Mouse (Mus musculus) embryo, embryonic 10 days (tissue): ENCODE measurements around the gene Glt8d1.

Source experiments
- DNase-seq: peaks from one replicate; pipeline ENCODE4 v3.0.0-alpha.2; 2015; ENCODE audit warnings: low spot score

Glt8d1 gene

GRCm38 (mm10) chr14:31001307-31002205 lies at the start of gene Glt8d1, which contains the start of gene Spcs1:
Gene Glt8d1, plus strand, starts transcription at chr14:31001400.
Gene Spcs1, minus strand, starts transcription at chr14:31001672.
- peak; percentile 86 for DNase-seq

- no peak for DNase-seq
Observed at GRCm38 (mm10) chr14:30958517-30958916, 42.7 kb upstream of the Glt8d1 start.

- no peak for DNase-seq
Observed at GRCm38 (mm10) chr14:30959031-30959430, 42.2 kb upstream of the Glt8d1 start.

DNA sequence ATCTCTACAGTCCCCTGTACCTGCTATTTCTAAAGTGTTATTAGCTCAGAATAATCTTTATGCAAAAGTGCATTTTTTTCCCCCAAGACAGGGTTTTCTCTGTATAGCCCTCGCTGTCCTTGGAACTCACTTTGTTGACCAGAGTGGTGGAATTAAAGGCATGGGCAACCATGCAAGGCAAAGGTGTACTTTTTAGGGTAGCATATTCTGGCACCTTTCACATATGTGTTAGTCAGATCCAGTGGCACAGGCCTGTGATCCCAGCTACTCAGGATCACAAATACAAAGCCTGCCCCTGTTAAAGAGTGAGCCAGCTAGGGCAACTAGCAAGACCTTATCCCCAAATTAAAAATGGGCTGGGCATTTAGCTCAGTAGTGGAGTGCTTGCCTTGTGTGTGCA lies 40.8 kb upstream of the Glt8d1 start:
- no peak for DNase-seq

GRCm38 (mm10) chr14:30974204-30974603 lies 27.0 kb upstream of the Glt8d1 start:
- DNase-seq, result no peak

- no peak for DNase-seq
Observed at GRCm38 (mm10) chr14:30976222-30976621, 25.0 kb upstream of the Glt8d1 start.

DNA sequence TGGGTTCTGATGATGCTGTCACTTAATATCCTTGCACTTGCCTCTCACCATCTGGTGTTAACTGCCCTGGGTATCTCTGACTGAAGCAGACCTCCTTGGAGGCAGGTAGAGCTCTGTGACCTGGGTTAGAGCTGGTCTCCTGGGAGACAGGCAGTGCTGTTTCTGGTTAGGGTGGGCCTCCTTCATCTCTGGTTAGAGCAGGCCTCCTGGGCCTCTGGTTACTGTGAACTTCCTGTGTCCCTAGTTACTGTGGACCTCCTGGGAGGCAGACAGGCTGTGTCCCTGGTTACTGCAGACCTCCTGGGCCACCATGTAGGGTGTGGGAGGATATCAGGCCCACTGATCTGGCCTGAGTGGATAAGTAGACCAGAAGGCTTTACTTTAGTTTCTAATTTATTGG lies 4.8 kb upstream of the Glt8d1 start:
- no peak for DNase-seq

DNA sequence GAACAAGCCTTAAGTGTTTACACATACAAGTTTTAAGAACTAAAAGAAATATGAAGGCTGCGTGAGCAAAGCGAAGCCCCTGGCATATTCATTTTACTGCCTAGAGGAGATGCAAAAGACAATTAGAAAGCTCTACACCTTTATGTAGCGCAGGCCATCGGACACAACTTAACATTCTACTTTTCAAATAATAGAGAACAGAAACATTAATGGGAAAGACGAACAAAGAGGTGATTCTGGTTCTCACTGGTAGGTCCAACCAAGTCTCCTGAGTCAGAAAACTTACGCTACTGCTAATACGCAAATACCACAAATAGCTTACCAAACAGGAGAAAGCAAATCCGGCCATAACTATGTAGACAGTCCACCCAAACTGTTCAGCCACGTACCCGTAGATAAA lies 844 bp upstream of the Glt8d1 start:
- DNase-seq, result no peak

GRCm38 (mm10) chr14:31000816-31001306 lies 339 bp upstream of the Glt8d1 start:
- no peak for DNase-seq

DNA sequence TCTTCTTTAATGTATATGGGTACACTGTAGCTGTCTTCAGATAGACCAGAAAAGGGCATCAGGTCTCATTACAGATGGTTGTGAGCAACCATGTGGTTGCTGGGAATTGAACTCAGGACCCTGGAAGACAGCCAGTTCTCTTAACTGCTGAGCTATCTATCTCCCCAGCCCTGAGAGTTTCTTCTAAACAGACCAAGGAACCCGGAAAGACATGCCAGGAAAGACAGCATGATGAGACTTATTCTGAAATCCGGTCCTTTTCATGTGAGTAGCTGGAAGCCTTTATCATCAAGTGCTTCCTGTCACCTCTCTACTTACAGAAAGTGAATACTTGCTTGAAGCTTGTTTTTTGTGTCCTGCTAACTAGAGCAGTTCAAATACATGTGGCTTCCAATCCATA lies 3.3 kb downstream of the Glt8d1 start:
- DNase-seq, result no peak

DNA sequence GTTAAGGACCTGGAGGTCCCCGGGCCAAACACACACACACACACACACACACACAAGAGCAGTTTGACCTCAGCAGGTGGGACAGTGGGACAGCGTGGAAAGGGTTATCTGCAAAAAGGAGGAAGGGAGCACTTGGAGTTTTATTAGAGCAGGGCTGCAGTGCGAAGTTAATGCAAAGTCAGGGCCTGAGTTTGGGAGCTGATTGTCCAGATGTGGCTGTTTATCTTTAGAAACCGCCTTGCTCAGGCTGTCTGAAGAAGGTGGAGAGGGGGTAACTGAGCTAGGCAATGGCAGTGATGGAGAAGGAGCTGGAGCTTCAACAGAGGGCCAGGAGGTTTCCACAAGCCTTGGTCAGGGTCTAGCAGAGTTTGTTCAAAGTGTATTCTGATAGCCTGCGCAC lies 5.6 kb downstream of the Glt8d1 start:
- no peak for DNase-seq

GRCm38 (mm10) chr14:31011588-31011987 lies 10.4 kb downstream of the Glt8d1 start:
- DNase-seq, result no peak

- no peak for DNase-seq
Observed at GRCm38 (mm10) chr14:31013928-31014327, 12.7 kb downstream of the Glt8d1 start.

GRCm38 (mm10) chr14:31016063-31016462 lies 14.9 kb downstream of the Glt8d1 start:
- DNase-seq, result no peak

DNA sequence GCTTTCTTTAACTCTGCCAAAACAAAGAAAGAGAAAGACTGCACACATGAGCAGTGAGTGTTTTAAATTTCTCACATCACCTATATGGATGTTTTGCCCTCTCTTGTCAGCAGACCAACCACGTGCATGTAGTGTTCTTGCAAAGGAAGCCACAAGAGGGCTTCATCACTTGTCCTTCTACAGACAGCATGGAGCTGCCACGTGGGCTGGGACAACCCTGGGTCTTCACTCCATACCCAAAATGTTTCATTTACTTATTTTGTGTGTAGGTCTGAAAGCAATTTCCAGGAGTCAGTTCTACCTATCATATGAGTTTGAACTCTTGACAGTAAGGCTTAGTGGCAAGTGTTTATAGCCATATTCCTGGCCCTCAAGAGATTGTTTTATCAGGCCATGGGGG lies 16.7 kb downstream of the Glt8d1 start:
- peak; percentile 59 for DNase-seq

GRCm38 (mm10) chr14:31018860-31019291 lies 17.7 kb downstream of the Glt8d1 start, which contains the start of the genes Pbrm1 and Gnl3:
Gene Pbrm1, plus strand, starts transcription at chr14:31019138.
Gene Gnl3, minus strand, starts transcription at chr14:31019152.
- peak; percentile 99 for DNase-seq

DNA sequence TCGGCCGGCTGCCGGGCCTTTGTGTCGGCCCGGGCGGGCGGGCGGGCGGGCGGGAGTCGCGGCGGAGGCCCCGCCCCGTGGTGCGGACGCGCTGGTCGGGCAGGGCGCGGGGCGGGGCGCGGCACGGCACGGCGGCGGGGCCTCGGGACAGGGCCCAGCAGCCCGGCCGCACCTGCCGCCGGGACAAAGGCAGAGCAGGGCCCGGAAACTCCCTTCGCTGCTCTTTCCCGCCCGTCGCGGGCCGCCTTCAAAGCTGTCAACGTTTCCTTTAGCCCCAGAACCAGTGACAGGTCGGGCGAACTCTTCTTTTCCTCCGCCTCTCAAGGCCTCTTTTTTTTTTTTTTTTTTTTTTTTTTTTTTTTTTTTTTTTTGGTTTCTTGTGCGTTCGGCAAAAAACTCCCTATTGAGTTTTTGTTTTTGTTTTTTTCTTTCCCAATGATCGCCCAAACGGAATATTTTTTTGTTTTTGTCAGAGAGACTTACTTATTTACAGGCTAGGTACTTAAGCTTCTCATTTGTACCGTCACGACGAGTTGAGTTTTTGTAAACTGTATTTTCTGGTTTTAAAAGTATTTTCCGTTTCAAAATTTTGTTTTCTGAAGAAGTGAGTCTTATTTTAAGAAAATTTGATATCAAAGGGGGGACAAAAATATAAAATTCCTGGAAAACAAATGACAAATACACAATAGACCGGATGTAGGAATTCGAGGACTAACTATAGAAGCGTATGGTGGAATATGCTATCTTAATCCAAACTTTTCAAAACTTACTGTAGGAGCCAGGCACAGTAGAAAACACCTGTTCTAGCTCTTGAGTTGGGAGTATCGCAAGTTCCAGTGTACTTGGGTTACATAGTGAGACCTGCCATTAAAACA lies 18.4 kb downstream of the Glt8d1 start:
- DNase-seq, result peak; percentile 84

DNA sequence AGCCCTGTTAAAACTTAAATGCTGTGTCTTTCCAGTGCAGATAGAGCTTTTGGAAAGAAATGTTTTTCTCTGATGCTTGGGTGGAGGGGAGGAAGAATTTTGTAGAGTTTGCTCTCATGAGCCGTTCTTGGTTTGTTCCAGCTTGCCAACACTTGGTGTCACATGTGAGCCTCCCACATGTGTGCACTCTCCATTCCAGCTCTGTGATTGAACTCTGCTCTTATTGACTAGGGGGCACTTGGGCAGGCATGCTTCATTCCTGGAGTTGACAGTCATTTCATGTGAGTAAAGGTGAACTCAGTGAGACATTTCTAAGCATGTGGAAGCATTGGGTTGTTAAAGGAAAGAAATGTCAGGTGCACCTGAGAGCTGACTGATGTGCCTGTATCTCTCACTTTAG lies 21.4 kb downstream of the Glt8d1 start:
- DNase-seq, result no peak

- DNase-seq, result peak; percentile 41
Observed at GRCm38 (mm10) chr14:31025785-31026184, 24.6 kb downstream of the Glt8d1 start.

DNA sequence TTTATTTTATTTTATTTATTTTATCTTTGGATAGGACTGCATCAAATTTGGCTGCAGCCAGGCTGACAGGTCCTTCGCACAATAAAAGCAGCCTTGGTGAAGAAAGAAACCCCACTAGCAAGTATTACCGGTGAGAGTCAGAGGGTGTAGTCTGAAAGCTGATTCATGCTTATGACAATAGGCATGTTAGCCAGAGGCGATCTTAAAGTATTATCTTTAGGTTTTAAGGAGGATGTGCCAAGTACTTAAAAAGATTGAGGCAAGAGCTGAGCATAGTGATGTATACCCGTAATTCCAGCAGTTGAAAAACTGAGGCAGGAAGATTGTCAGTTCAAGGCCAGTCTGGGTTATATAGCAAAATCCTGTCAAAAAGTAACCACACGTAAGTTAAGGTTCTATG lies 44.1 kb downstream of the Glt8d1 start:
- DNase-seq, result no peak

DNA sequence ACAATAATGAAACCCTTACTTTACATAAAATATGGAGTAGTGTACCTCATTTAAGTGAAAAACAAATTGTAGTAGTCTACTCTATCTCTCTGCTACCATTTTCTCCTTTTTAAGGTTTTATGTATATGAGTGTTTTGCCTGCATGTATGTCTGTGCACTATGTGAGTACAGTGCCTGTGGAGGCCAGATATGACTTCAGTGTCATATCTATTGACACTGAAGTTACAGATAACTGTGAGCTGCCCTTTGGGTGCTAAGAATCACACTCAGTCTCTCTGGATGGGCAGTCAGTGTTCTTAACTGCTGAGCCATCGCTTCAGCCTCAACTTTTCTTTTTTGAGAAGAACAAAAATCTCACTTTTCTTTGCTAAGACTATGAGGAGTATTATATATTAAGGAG lies 44.6 kb downstream of the Glt8d1 start:
- DNase-seq, result no peak
